Mouse (Mus musculus): ENCODE data around the gene Itpr2.

Gene Itpr2

DNA sequence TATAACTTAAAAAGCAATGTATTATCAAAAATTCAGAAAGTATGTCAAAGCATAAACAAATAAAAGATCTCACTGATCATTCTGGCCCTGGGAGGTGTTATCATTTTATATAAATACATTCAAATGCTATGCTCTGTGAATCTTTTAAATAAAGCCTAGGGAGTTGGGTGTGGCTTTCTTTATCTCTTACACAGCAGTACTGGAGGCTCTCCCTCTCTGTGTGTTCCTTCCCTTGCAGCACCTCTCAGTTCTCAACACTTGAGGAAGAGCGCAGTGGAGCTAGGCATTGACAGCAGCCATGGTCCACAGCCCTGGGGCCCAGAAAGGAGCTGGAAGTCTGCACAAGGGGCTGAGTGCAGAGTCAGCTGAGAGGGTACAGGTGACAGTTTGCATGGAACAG, 192.7 kb downstream of the Itpr2 start:
- no peak for DNase-seq (ENCODE audit: low spot score)

DNA sequence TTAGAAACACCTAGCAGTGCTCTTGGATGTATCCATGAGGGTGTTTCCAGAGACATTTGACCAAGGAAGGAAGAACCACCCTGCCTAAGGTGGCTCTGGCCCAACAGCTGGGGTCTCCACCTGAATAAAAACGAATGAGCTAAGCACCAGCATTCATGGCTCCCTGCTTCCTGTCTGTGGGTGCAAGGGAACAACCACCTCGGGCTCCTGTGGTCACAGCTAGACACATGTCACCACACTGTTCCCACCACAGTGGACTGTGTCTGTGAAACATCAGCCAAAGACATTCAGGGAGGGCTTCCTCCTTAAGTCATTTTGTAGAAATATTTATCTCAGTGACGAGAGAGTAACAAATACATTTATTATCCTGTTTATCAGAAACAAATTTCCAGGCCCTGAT, 196.0 kb downstream of the Itpr2 start:
- no peak for DNase-seq (ENCODE audit: low spot score)

DNA sequence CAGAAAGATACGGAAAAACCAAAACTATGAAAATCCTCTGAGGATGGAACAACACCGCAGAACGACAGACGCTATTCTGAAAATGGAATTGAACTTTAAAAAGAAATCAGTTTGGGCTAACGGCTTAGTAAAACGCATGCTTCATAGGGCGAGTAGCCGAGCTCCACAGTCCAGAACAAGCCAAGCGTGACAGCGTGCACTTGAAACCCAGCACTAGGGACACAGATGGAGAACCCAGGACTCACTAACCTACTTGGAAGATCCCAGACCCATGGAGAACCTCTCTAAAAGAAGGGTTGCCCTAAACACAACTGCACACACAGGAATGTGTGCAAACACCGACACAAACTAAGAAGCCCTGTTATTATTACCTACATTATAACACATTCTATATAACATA, 197.9 kb downstream of the Itpr2 start:
- DNase-seq (ENCODE audit: low spot score) = no peak

DNA sequence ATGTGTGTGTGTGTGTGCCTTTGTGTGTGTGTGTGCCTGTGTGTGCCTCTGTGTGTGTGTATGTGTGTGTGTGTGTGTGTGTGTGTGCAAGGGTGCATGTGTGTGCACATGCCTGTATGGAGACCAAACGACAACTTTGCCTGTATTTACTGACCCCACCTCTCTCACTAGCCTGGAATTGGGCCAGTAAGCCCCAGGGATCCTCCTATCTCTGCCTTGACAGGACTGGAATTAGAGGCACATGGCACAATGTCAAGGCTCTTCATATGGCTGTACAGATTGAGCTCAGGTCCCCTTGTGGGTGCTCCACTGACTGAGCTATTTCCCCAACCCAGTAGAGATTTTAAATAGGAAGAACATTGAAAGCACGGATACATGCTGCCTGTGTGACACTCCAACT, 198.7 kb downstream of the Itpr2 start:
- DNase-seq (ENCODE audit: low spot score) = no peak

DNA sequence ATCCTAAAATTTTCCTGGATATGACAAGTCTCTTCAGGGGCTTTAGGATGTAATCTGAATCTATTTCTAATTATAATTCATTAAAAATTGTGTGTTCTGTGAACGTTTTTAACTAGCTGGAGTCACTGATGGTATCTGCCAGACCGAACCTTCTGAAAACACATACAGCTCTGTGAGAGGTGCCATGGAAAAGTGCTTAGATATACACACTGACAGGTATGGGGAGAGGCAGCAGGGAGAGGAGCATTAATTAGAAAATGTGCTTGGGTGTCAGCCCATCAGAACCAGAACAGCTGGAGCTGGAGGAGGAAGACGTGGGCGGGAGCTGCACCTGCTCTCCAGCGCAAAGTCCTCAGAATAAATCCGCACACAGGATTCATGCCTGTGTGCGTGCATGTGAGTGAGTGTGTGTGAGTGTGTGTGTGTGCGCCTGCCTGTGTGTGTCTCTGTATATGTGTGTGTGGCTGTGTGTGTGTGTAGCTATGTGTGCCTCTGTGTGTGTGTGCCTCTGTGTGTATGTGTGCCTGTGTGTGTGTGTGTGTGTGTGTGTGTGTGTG, 199.4 kb downstream of the Itpr2 start:
- no peak for DNase-seq (ENCODE audit: low spot score)

DNA sequence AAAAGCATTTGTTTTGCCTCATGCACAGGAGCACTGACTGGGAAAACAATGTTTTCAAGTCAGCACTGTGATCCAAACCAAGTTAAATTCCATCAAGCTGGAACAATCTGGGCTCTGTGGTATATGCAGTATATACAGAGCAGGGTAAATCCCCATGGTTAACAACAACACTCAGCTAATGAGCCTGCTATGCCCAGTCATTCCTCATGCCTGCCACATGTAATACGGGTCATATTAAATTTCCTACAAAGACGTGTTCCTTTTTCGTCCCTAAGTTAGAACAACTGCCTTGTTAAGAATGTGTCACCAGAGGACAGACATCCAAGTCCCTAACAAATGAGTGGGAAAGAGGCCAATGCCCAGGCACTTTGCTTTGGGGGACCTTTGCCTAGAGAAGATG, 199.9 kb downstream of the Itpr2 start:
- peak; percentile 22 for DNase-seq (ENCODE audit: low spot score)

DNA sequence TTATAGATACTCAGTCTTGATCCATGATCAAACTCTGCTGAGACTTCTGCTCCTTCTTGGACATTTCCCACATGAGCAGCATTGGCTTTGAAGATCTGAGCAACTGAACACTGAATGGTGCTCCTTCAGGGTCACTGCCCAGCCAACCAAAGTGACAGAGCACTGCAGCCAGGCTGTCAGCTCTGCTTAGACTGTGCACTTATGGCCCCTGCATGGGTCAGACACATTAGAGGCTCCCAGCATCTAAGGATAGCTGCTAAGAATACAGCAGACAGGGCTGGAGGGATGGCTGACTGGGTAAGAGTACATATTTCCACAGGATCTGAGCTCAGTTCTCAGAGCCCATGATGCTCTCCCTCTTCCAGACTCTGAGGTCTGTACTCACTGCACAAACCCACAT, 201.1 kb downstream of the Itpr2 start:
- DNase-seq (ENCODE audit: low spot score) = peak; percentile 67

DNA sequence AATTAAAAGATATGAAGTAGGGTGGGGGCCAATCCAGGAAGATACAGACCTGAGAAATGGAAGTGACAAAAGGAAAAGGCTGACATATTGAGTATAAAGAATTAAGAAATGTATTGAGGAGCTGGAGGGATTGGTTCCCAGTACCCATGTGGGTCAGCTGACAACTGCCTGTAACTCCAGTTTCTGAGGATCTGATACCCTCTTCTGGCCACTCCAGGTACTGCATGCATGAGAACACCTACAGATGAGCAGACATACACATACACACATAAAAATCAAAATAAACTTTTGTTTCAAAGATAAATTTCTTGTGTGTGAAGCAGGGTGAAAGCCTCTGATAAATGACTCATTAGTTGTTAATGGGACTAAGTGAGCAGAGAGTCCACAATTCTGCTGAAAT, 203.3 kb downstream of the Itpr2 start:
- DNase-seq (ENCODE audit: low spot score) = peak; percentile 43

DNA sequence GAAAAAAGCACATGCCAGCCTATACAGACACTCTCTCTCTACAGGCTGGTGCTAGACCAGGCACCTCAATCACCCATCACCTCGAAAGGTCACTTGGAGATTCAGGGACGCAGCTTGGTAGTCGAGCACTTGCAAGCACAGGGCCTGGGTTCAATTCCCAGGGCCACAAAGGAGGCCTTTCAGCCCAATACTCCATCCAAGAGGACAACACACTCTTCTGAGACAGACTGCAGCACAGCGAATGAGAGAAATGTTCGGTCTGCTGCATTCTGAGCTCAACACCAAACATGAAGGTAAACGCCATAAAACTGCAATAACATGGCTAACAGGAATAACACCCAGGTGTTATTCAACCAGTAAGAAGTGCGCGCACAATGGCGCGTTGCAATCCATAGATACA, 211.0 kb downstream of the Itpr2 start:
- DNase-seq (ENCODE audit: low spot score) = no peak

DNA sequence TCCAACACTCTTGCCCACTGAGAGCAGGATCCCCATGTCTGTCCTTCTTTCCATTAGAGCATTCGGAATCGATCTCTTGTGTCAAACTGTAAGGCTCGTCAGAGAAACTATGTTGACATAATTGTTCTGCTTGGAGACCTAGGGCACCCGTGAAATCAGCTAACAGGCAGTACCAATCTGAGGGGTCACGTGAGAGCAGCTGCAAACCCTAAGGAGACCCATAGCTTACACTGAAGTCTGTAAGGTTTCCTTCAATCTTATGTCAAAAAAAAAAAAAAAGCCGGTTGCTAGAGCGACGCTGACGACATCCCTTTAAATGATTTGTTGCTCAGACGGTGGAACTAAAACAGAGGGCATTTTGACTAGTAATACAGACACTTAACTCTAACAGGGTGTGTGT, 212.2 kb downstream of the Itpr2 start:
- no peak for DNase-seq (ENCODE audit: low spot score)

DNA sequence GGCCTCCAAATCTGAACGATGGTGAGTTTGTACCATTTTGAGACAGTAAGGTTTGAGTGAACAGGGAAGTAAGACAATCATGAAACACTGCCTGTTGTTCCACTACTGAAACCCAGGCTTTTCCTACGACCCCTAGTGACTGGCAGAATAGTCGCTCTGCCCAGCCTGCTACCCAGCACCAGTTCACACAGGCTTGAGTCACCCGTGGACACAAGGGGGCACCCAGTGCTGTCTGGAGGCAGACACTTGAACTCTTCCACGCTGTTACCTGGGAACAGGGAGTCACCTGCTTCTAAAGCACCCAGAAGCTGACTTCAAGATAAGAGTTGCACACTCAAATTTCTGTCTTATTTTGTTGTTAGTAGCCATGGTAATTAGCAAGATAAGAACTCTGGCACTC, 213.8 kb downstream of the Itpr2 start:
- no peak for DNase-seq (ENCODE audit: low spot score)

DNA sequence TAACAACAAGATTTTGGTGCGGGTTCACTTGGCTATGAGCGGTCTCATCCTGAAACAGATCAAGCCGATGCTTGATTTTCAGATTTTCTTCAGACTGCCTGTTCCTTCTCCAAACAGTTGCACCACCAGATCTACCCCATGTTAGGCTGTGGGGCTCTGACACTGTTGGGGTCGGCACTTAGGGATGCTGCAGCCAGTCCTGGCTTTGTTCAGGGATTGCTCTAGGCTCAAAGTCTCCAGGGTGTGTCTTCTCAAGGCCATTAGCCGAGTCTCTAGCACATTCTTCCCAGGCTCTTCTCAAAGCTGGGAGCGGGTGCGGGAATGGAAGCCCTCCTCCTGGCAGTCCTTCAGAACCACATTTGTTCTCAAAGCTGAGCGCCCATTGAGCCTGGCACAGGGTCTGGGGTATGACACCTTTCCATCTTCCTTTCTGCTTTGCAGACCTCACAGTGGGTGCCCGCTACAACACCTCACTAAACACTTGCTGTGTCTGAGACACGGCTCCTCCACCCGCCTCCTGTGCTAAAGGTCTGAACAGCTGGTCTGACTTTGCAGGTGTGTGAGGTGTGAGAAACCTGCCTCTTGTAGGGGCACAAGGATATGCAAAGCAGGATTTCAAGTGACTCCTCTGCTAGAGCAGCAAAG, 217.0 kb downstream of the Itpr2 start:
- no peak for DNase-seq (ENCODE audit: low spot score)

DNA sequence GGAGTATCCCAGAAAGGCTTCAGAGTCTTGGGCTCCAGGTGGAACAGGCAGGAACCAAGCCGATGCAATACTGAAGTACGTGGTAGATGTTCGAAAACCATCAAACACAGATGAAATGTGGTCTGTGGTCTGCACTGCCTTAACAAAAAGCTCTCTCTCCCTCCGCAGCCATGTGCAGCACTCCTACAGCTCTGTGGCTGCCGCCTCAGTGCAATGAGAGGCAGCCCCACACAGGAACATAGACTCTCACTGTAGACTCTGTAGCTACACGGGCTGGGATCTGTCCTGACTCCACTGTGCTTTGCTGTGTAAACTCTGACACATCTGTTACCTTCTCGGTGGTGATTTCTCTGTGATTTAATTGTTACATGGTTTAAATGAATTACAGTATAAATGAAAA, 218.0 kb downstream of the Itpr2 start:
- no peak for DNase-seq (ENCODE audit: low spot score)

DNA sequence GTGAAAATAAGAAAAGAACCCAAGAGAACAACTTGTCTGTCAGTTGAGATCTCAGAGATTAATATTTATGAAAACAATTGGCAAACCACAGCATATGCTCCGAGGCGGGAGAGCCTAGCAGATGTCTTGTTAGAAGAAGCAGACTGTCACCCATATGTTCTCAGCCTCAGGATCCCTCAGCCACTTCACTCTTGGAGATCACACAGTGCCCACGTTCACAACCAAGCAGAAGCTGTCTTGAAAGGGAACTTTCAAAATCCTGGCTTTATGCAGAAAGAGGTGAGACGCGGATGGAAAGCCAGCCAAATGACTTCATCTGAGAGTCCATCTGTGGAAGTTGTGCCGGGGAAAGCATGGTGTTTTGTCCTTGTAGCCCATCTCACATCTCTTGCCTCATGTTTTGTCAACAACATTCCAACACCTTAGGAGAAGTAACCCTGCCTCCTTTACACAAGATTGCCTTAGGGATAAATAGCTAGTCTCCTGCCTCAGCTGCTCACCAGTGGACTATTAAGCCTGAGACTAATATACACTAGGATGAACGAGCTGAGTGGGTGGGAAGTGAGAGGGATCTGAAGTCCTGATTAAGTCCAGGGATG, 219.9 kb downstream of the Itpr2 start:
- no peak for DNase-seq (ENCODE audit: low spot score)

DNA sequence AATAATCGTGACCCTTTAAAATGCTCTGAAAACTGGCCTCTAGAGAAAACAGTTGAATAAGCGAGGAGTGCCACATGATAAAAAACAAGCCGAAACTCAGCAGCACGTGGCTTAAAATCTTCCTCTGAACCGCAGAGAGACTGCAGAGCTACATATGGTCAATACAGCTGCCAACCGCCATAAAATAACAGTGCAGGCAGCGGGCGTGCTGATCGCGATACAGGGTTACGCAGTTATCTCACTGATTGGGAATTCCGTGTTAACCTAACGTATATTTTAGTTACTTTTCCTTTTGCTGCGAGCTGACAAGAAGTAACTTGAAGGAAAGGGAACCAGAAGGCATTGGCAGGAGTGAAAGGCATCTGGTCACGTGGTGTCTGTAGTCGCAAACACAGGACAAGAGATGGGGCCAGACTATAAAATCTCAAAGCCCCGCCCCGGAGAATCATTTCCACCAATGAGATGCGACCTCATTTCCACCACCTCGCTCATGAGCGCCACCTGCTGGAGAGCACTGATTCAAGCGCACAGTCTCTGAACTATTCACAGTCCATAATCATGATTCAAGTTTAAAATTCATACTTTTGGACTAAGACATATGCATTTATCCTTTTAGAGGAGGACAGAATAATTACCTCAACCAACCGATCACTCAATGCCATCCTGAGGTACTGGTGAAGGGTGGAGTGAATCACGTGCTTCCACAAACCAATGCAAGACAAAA, 220.7 kb downstream of the Itpr2 start:
- DNase-seq (ENCODE audit: low spot score) = peak; percentile 25

DNA sequence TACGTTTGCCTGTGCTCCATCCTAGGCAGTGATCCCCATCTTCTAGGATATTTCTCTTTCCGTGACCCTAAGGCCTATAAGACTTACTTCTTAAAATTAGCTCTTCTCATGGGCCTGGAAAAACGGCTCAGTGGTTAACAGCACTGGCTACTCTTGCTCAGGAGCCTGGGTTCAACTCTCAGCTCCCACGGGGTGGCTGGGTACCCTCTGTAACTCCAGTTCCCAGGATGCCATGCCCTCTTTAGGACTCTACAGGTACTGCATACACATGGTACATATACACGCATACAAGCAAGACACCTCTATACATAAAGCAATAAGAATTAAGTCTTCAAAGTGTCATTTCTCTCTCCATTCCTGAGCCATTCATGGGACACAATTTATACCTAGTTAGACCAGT, 228.8 kb downstream of the Itpr2 start:
- no peak for DNase-seq (ENCODE audit: low spot score)

DNA sequence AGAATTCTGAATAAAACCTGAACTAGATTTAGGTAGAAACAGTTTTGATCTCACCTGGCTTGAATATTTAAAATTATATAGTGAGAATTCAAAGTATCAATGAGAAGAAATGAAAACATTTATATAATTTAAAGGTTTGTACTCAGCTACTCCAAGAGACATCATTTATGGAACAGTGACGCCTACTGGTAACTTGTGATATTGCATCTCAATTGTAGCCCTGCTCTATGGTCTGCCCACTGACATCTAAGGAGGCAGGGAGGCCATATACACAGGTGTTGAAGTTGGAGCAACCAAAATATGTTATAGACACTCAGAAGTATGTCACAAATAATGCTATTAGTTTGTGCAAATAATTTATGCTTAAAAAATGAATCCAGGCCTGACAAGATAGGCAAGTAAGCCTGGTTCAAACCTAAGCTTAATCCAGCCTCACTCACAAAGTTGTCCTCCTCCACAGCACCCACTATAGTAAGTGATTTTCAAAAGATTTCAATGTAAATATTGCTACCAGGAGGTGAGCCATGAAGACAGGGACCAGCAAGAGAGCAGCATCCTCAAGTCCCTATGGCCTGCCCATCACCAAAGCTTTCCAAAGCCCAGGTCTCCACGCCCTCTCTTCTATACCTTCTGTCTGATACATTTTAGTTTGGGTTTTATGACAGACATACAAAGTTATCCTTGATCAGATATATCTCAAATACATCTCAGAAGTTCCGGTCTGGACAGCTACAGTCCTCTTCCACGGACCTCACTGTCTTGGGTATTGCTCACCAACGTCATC, 229.6 kb downstream of the Itpr2 start:
- DNase-seq (ENCODE audit: low spot score) = peak; percentile 89

DNA sequence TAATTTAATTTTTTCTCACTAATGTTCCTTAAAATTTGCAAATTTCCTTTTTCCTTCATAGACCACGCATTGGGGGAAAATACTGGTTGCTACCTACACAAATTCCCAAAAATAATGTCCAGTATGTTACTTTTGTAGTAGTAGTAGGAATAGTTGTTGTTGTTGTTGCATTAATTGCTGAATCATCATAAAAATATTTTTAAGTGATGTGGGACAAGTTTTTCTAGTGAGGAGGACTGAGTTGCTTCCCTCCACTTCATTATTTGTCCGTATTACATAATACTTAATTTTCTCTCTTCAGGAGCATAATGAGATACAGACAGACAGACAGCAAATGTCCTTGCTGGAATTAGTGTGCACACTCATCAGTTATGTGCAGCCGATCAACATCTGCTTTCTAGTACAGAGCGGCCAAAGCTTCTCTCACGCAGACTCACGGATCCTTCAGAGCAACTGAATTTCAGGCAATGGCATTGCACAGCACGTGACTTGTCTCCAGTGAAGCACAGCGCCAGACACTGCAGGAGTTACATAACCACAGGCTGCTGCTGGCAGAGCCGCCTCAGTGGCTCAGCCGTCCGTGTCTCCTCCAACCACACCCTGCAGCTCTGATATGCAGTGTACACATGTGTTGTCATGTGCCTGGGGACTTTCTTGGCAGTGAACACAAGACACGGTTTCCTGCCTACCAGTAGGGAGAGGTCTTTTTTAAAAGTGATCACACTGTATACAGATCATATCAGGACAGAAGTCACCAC, 231.1 kb downstream of the Itpr2 start:
- peak; percentile 59 for DNase-seq (ENCODE audit: low spot score)

DNA sequence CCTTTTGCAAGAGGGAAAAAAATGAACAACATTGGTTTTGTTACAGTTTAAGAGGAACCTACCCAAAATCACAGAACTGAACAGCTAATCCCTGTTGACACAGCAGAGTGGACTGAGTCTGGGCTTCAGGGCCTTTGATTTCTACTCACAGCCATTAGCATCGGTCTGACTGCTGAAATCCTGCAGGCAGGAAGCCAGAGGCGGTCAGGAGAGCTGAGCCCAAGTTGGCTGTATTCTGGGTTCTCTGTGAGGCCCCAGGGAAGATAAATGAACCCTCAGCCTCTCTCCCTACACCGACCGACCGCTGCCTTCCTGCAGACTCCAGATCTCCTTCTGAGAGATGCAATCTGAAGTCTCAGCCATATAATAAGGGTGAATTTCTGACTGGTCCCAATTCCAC, 231.9 kb downstream of the Itpr2 start:
- no peak for DNase-seq (ENCODE audit: low spot score)

DNA sequence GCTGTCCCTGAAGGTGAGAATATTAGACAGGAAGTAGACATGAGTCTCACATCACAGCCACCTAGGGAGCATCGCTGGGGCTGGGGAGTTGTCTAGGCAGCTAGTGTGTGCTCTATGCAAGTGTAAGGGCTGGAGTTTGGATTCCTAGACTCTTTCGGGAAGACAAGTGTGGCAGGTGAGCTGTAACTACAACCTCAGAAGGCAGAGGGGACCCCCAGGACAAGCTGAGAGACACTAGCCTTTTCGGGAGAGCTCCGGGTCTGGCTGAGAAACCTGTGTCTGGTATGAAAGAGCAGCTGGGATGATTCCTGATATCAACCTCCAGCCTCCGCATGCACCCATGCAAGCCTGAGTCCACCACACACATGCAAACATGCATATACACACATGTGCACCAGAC, 232.7 kb downstream of the Itpr2 start:
- no peak for DNase-seq (ENCODE audit: low spot score)

DNA sequence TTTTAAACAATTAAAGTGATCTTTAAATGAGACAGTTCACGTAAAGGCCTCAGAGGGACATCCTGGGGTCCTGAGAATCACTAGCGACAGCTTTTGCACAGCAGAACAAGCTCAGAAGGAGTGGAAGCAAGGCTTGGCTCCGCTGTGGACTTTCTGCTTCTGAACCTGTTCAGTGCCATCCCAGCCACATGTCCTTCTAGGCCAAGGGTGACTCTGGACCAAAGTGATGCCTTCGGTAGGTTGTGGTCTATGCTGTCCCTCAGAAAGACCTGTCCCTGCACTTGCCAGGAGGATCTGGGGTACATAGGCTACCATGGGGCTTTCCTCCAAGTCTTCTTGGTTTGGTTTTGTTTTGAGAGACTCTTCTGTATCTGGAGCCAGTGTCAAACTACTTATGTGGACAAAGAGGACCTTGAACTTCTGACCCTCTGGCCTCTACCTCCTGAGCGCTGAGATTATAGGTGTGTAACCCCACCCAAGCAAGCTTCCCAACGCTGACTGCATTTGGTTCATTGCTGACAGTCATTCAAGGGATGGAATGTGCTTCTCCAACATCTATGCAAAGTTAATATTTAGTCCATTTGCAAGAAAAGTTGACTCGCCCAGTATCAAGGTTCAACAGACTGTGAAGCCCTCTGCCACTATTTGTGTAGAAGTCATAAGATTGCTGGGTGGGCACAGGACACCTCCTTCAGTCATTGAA, 241.2 kb downstream of the Itpr2 start:
- DNase-seq (ENCODE audit: low spot score) = no peak
